Mouse (Mus musculus): ENCODE measurements around the gene Gabpb2. TPM values are rescaled to one million over a fixed set of nuclear protein-coding genes. Genes with fewer than 3 reads are reported as not detected.

The Gabpb2 gene
- polyA plus RNA-seq, 1 experiment from 2014 or later, result 10.8 TPM

DNA sequence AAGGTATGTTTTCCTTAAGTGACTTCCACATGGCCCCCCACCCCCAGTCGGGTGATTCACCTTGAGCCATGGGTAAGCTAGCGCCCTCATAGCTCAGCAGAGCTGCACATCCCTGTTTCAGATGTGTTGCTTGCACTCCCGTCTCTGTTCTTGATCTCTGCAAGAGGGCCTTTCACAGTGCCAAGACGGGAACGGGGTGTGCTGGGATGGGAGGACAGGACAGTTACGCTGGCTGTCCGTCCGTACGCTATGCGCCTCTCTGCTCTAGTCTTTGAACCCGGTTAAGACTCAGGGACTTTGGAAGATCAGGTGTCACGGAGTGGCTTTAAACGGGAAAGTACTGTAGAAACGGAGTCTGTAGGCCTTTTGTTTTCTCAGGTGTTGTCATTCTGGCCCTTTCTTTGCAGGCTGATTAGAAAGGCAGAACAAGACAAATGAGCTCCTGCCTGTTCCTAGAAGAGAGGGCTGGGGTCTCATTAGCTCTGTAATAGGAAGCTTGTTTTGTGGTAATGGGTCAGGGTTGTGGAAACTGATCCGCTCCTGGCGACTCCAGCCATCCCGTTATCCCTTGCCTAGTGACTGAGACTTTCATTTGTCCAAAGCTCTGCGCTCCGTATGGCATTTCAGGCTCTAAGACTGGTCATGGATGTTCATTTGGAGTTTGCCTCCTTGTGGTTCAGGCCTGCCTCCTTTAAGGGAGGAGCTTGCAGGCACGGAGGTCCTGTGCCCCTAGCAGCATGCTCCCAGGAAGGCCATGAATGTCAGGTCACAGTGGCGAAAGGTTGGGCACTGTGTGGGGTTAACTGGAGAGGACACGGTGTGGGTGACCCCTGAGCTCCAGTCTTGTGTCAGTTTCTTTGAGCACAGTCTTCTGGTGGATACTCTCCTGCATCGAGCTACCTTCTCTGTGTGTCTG lies 17.9 kb upstream of the Gabpb2 start:
- H3K36me3 ChIP-seq (ENCODE audit: control insufficient read depth, insufficient read depth, low read length), result peaks cover 20% of the 10 kb centered on the region
- H3K9ac ChIP-seq (ENCODE audit: low read length), result no peak overlapping the region
- no peak for DNase-seq (ENCODE audit: low spot score)
- no peaks in the 10 kb centered on the region for H3K27me3 ChIP-seq (ENCODE audit: control insufficient read depth, insufficient read depth, low read length)
- WGBS, result 76% methylated on average over 23 of the region's 23 CpGs
- no peaks in the 10 kb centered on the region for H3K9me3 ChIP-seq (ENCODE audit: control insufficient read depth, low read length)
- no peak overlapping the region for H3K4me2 ChIP-seq (ENCODE audit: low read depth, low read length, severe bottlenecking)
- no peak for ATAC-seq (replicated peaks; ENCODE audit: low FRiP score)
- no peak overlapping the region for H3K27ac ChIP-seq (ENCODE audit: low read depth, low read length)
- H3K4me1 ChIP-seq (replicated peaks; ENCODE audit: control insufficient read depth, insufficient read depth, low read length), result peaks cover 10% of the 10 kb centered on the region; the same call in 1 of the 2 replicates
- H3K4me3 ChIP-seq (ENCODE audit: low read depth, low read length), result no peak overlapping the region

DNA sequence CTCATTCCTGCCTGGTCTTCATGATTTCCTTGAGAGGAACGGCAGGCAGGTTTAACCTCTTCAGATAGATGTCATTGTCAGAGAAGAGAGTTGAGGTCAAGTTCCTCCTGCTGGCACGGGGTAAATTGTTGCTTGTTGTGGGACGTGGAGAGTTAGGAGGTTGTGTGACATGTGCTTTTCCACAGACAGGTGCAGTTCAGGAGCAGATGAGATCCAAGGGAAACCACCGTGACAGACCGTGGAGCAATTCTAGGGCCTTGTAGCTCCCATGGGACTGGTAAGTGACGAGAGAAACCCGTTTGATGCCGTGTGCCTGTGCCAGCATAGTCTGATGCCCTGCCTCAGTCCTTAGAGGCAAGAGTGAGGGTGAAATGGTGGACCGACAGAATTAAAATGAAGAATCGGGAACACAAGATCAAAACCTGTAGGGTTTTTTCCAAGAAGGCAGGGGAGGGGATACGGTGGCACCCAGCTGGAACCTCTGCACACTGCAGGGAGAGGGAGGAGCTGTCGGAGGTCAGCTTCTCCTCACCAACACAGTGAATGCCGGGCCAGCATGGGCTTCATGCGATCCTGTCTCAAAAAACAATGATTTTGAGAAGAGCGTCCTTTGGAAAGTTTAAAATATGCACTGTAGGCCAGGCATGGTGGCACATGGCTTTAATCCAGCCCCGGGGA lies 15.7 kb upstream of the Gabpb2 start:
- Histone ChIP-seq H3K4me2 (ENCODE audit: low read depth, low read length, severe bottlenecking) (no peak overlapping the region), H3K9ac (ENCODE audit: low read length) (no peak overlapping the region), H3K4me1 (replicated peaks; ENCODE audit: control insufficient read depth, insufficient read depth, low read length) (peaks cover 14% of the 10 kb centered on the region; the same call in 1 of the 2 replicates), H3K27me3 (ENCODE audit: control insufficient read depth, insufficient read depth, low read length) (no peaks in the 10 kb centered on the region), H3K4me3 (ENCODE audit: low read depth, low read length) (no peak overlapping the region), H3K9me3 (ENCODE audit: control insufficient read depth, low read length) (no peaks in the 10 kb centered on the region), H3K27ac (ENCODE audit: low read depth, low read length) (no peak overlapping the region), H3K36me3 (ENCODE audit: control insufficient read depth, insufficient read depth, low read length) (peaks cover 20% of the 10 kb centered on the region)
- ATAC-seq (replicated peaks; ENCODE audit: low FRiP score) (no peak), DNase-seq (ENCODE audit: low spot score) (no peak)
- WGBS, result 91% methylated on average over 16 of the region's 16 CpGs

DNA sequence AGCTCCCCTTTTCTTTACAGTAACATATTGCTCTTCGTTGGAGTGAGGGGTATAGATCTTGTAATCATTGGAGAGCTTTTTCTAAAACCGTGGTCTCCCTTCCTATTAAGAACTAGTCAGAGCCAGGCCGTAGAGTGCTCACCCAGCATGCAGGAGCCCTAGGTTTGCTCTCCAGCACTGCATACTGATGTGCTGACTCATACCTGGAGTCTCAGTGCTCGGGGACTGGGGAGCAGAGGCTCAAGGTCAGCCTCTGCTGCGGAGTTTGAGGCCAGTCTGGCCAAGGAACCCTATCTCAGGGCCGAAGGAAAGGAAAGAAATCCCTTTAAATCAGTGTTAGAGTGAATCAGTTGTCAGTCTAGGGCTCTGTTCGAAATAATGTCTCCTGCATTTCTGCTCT lies 15.1 kb upstream of the Gabpb2 start:
- no peak overlapping the region for H3K4me2 ChIP-seq (ENCODE audit: low read depth, low read length, severe bottlenecking)
- no peak overlapping the region for H3K4me3 ChIP-seq (ENCODE audit: low read depth, low read length)
- no peak overlapping the region for H3K27ac ChIP-seq (ENCODE audit: low read depth, low read length)
- peaks cover 14% of the 10 kb centered on the region; the same call in 1 of the 2 replicates for H3K4me1 ChIP-seq (replicated peaks; ENCODE audit: control insufficient read depth, insufficient read depth, low read length)
- DNase-seq (ENCODE audit: low spot score) (no peak), ATAC-seq (replicated peaks; ENCODE audit: low FRiP score) (no peak)
- no peak overlapping the region for H3K9ac ChIP-seq (ENCODE audit: low read length)
- 92% methylated on average over 7 of the region's 7 CpGs for WGBS
- H3K27me3 ChIP-seq (ENCODE audit: control insufficient read depth, insufficient read depth, low read length), result no peaks in the 10 kb centered on the region
- H3K9me3 ChIP-seq (ENCODE audit: control insufficient read depth, low read length), result no peaks in the 10 kb centered on the region
- H3K36me3 ChIP-seq (ENCODE audit: control insufficient read depth, insufficient read depth, low read length), result peaks cover 20% of the 10 kb centered on the region

DNA sequence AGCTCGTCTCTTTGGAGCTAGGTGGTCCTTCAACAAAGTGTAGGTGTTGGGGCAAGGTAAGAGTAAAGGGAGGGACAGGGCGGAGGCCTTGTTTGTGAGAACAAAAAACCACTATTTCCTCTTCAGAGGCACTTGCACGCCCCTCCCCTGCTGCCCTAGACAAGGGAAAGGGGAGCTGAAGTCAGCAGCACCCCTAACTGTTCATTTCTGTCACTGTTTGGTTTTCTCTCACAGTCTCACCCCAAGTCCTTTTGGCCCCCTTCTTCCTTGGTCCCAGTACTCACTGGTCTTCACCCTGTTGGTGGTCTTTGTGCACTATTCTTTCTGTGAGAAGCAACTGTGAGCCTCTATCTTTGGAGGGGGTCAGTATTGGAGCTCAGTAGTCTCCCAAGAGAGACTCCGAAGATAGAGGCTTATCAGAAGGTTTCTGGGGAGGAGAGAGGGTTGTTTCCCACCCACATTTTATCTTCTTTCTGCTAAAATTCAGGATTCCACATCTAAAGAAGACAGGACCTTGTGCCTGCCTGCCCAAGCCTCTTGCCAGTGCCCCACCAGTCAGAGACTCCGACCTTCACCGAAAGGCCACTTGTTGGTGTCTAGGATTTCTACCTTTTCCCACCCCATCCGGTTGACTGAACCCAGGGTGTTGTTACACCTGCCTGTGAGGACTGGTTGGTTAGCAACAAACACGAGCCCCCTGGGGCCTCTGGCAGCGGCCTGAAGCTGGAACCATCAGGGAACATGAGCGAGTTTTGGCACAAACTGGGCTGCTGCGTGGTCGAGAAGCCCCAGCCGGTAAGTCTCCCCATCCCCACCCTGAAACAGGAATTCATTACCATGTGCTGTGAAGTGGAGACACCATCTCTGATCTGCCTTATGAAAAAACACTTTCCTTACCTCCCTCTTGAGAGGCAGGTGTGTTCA lies 13.8 kb upstream of the Gabpb2 start, which contains the start of gene Mllt11:
Mllt11 (minus strand) TSS at position 874 of the 924 bp plus-strand sequence.
- Histone ChIP-seq H3K36me3 (ENCODE audit: control insufficient read depth, insufficient read depth, low read length) (peaks cover 20% of the 10 kb centered on the region), H3K27me3 (ENCODE audit: control insufficient read depth, insufficient read depth, low read length) (no peaks in the 10 kb centered on the region), H3K4me1 (replicated peaks; ENCODE audit: control insufficient read depth, insufficient read depth, low read length) (peaks cover 15% of the 10 kb centered on the region; the same call in 1 of the 2 replicates), H3K9ac (ENCODE audit: low read length) (peak within 1 kb of the TSS; percentile 96), H3K4me3 (ENCODE audit: low read depth, low read length) (peak within 1 kb of the TSS; percentile 95; the same call in 1 of the 2 replicates), H3K9me3 (ENCODE audit: control insufficient read depth, low read length) (no peaks in the 10 kb centered on the region), H3K4me2 (ENCODE audit: low read depth, low read length, severe bottlenecking) (peak within 1 kb of the TSS; percentile 93), H3K27ac (ENCODE audit: low read depth, low read length) (peak within 1 kb of the TSS; percentile 94)
- ATAC-seq (replicated peaks; ENCODE audit: low FRiP score), result no peak
- DNase-seq (ENCODE audit: low spot score), result no peak
- 82% methylated on average over 13 of the region's 13 CpGs for WGBS

DNA sequence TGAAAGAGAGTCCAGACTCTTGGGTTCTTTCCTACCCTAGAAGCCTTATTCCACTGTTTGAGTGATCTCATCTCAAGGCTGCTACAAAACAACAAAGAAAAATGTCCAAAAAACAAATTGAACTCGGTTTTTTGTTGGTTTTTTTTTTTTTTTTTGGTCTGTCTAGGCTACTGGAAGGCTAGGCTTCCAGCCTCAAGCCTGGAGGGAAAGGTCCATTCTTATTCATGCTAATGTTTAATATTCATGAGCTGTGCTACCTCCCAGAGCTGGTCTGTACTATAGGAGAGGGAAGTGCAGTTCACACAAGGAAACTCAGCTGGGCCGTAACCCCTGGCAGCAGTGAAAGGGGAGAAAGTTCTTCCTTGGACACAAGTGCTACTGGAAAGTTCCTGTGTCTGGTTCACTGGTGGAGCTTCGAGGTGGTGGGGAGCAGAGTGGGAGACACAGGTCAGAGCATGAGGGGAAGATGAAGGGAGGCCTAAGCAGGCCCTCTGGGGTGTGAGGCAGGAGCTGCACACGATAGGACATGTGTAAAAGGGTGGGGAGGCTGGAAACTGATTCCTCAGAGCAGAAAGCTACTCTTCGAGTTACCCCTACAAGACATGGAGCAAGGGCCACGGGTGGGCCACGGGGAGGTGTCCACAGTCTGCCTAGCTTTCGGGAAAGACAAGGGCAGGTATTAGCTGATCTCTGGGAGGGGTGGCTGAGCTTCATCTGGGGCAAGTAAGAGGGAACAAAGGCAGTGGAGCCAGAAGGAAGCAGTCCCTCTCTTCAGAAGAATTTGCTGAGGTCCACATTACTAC lies 13.0 kb upstream of the Gabpb2 start:
- H3K4me2 ChIP-seq (ENCODE audit: low read depth, low read length, severe bottlenecking), result peak overlapping the region; percentile 93
- WGBS, result 36% methylated on average over 8 of the region's 8 CpGs
- H3K27me3 ChIP-seq (ENCODE audit: control insufficient read depth, insufficient read depth, low read length), result no peaks in the 10 kb centered on the region
- peaks cover 15% of the 10 kb centered on the region; the same call in 1 of the 2 replicates for H3K4me1 ChIP-seq (replicated peaks; ENCODE audit: control insufficient read depth, insufficient read depth, low read length)
- ATAC-seq (replicated peaks; ENCODE audit: low FRiP score), result peak; percentile 19; the same call in 1 of the 2 replicates
- peaks cover 20% of the 10 kb centered on the region for H3K36me3 ChIP-seq (ENCODE audit: control insufficient read depth, insufficient read depth, low read length)
- H3K27ac ChIP-seq (ENCODE audit: low read depth, low read length), result peak overlapping the region; percentile 94
- H3K4me3 ChIP-seq (ENCODE audit: low read depth, low read length), result peak overlapping the region; percentile 95
- H3K9me3 ChIP-seq (ENCODE audit: control insufficient read depth, low read length), result no peaks in the 10 kb centered on the region
- peak; percentile 63 for DNase-seq (ENCODE audit: low spot score)
- H3K9ac ChIP-seq (ENCODE audit: low read length), result peak overlapping the region; percentile 96

DNA sequence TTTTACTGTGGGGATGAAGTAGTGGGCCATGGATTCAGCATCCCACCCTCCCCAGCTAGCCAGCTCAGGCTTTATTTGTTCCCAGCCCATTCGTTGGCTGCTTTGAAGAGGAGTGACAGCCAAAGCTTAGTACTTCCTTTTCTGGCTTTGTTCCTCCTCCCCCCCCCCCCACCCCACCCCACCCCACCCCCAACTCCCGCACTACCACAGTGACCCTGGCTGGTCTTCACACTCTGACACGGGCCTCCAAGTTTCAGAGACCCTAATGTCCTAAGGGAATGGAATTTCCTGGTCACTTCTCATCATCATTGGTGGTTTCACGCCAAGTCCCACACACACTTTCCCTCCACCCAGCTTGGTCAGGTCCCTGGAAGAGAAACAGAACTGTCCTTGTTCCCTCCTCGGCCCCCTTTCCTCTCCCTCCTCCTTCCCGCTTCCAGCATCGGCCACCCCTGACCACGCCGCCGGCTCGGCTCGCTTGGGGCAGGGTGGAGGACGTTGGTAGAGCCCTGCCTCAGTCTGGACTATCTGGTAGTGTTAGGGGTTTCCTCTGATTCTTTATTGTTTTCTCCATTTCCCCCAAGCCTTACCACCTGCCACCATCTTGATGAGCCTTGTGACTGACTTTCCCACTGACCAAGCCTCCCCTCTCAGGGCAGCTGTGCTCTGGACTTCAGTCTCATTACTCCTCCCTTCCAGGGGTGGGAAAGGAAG lies 12.2 kb upstream of the Gabpb2 start:
- peaks cover 20% of the 10 kb centered on the region for H3K36me3 ChIP-seq (ENCODE audit: control insufficient read depth, insufficient read depth, low read length)
- DNase-seq (ENCODE audit: low spot score), result peak; percentile 76
- peak; percentile 29; the same call in 1 of the 2 replicates for ATAC-seq (replicated peaks; ENCODE audit: low FRiP score)
- peak overlapping the region; percentile 95 for H3K4me3 ChIP-seq (ENCODE audit: low read depth, low read length)
- H3K27ac ChIP-seq (ENCODE audit: low read depth, low read length), result peak overlapping the region; percentile 94
- H3K4me2 ChIP-seq (ENCODE audit: low read depth, low read length, severe bottlenecking), result peak overlapping the region; percentile 93
- no peaks in the 10 kb centered on the region for H3K9me3 ChIP-seq (ENCODE audit: control insufficient read depth, low read length)
- peaks cover 15% of the 10 kb centered on the region; the same call in 1 of the 2 replicates for H3K4me1 ChIP-seq (replicated peaks; ENCODE audit: control insufficient read depth, insufficient read depth, low read length)
- H3K27me3 ChIP-seq (ENCODE audit: control insufficient read depth, insufficient read depth, low read length), result no peaks in the 10 kb centered on the region
- 1% methylated on average over 13 of the region's 13 CpGs for WGBS
- H3K9ac ChIP-seq (ENCODE audit: low read length), result peak overlapping the region; percentile 96

All from forebrain, embryonic 11.5 days (tissue).